Mouse (Mus musculus): ENCODE results near the gene Cog1. TPM values are rescaled to one million over a fixed set of nuclear protein-coding genes. Genes with fewer than 3 reads are reported as not detected.

Gene Cog1
- polyA plus RNA-seq, 1 experiment = 53.0 TPM

DNA sequence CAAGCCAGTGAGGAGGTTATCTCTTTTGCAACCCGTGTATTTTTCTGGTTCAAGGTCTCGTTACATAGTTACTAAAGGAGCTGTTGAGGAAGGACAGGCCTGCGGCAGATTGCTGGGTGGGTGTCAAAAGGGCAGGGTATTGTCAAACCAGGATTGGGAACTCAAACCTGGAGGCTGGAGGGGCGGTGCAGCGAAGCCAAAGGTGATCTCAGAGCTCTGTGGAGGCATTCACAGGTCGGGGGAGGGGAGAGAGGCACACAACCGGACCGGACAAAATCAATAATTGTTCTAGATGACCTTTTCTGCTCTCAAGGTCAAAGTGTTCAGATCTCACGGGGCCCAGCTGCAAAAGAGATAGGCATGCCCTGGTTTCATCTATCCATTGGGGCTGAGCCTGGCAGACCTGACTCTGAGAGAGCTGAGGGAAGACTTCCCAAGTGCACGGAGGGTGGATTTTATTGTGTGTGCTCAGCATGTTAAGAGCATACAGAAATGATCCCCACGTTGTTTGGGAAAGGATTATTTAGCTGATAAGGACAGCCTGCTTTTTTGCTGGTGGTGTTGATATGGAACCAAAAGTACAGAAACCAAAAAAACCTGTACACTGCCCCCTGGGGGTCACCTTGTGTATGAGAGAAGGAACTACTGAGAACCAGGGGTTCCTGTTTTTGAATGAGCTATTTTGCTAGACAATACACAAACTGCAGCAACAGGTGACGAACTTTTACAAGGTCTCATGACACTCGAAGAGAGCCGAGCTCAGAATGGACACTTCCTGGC lies 31.6 kb upstream of the Cog1 start:
- TF ChIP-seq CTCF (IDR thresholded peaks at IDR 0.05; ENCODE audit: borderline replicate concordance, extremely low read depth, insufficient read depth, insufficient read length) (peak; percentile 59; the same call in 1 of the 2 replicates), POLR2A (IDR thresholded peaks at IDR 0.05; ENCODE audit: borderline replicate concordance, extremely low read depth, insufficient read depth, insufficient read length, poor library complexity, severe bottlenecking) (no peak)

DNA sequence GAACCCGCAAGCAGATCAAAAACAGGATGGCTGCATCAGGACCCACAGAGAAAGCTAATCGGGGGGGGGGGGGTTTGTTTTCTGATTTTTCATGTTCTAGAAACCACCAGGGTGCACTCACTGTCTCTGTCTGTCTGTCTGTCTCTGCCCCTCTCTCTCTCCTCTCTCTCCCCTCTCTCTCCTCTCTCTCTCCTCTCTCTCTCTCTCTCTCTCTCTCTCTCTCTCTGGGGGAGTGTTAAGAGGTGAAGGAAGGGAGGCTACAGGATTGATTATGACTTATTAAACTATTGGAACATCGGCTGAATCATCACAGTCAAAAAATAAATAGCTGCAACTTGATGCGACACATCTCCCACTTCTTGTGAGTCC lies 30.7 kb upstream of the Cog1 start:
- DNase-seq (ENCODE audit: low read depth) = no peak
- TF ChIP-seq POLR2A (IDR thresholded peaks at IDR 0.05; ENCODE audit: borderline replicate concordance, extremely low read depth, insufficient read depth, insufficient read length, poor library complexity, severe bottlenecking) (no peak), CTCF (IDR thresholded peaks at IDR 0.05; ENCODE audit: borderline replicate concordance, extremely low read depth, insufficient read depth, insufficient read length) (no peak)

More for the DNA sequence above, 31.6 kb upstream of the Cog1 start:
- peak; percentile 76 for DNase-seq (ENCODE audit: low read depth)

DNA sequence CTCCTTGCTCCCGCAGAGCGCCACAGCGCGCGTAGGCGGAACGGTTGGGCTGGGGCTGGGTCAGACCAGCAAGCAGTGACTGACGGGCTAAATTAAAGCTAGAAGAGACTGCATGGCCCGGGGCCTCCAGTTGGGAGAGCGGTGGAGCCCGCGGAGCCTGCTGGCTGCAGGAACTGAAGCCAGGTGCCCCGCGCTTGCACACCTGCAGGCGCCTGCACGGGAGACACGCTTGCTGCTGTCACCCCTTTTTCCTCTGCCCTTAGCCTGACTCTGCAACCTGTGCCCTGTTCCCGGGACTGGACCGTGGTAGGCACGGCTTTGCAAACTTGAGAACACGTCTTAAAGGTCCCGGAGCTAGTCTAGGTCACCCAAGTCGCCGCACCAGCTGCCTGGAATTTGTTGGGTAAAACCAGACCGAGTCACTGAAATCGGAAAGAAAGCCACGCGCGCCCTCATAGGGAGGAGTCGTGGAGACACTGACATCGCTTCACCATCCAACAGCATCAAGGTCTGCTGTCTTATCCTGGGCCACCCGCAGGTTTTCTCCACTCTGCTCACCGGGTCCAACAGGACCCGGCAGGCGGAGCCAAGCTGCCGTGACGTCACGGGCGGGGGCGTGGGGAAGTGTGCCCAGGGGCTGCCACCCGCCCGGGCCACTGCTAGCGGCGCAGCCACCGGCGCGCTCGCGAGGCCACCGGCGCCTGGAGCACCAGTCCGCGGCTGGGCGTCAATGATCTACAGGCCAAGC lies 30.1 kb upstream of the Cog1 start, which contains the start of gene Sstr2:
Gene Sstr2 (plus strand): TSS at position 671 of the 748 bp plus-strand sequence.
- TF ChIP-seq POLR2A (IDR thresholded peaks at IDR 0.05; ENCODE audit: borderline replicate concordance, extremely low read depth, insufficient read depth, insufficient read length, poor library complexity, severe bottlenecking) = peak; percentile 43; the same call in 1 of the 2 replicates
- no peak for TF ChIP-seq CTCF (IDR thresholded peaks at IDR 0.05; ENCODE audit: borderline replicate concordance, extremely low read depth, insufficient read depth, insufficient read length)
- DNase-seq (ENCODE audit: low read depth) = peak; percentile 89

DNA sequence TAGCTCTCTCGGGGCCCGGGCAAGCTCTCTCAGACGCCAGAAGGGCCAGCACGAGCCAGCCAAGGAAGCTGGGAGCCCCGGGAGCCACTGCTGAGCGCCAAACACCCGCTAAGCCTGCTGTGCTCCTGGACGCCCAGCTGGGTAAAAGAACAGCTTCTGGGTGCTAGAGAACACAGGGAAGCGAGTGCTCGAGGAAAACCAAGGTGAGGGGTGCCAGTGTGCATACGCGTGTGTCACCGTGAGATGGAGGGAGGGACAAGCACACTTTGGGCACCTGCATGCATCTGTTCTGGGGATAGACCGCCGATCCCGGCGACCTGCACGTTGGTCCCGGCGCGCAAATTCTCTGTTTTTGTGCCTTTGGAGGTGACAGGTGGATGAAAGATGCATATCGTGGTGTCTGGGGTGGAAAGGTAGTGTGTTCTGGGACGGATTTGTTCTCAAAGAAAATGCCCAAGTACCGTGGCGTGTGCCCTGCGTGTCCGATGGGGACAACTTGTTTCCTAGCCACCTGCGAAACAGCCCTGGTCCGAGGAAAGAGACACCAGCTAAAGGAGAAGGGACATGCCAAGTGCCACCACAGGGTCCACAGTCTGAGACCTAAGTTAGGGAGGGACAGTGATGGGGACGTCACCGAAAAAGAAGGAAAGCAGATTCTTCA lies 29.4 kb upstream of the Cog1 start:
- no peak for DNase-seq (ENCODE audit: low read depth)

DNA sequence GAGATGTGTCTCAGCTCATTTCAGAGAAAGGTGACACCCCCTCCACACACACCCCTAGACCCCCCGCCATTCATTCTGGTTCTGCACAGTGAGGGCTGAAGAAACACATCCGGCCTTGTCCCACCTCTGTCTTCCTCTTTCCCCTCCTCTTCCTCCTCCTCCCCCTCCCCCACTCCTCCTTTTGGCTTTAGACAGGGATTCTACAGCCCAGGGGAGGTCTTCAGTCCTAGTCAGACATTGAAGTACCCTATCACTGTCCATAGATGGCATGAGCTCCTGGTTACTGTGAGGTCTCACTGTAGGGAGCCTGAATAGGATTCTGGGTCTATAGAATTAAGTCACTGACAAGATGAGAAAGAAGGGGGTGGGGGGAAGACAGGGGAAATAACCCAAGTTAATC lies 28.0 kb upstream of the Cog1 start:
- TF ChIP-seq CTCF (IDR thresholded peaks at IDR 0.05; ENCODE audit: borderline replicate concordance, extremely low read depth, insufficient read depth, insufficient read length) (no peak), POLR2A (IDR thresholded peaks at IDR 0.05; ENCODE audit: borderline replicate concordance, extremely low read depth, insufficient read depth, insufficient read length, poor library complexity, severe bottlenecking) (no peak)

More for the DNA sequence above, 29.4 kb upstream of the Cog1 start:
- TF ChIP-seq CTCF (IDR thresholded peaks at IDR 0.05; ENCODE audit: borderline replicate concordance, extremely low read depth, insufficient read depth, insufficient read length) = no peak
- no peak for TF ChIP-seq POLR2A (IDR thresholded peaks at IDR 0.05; ENCODE audit: borderline replicate concordance, extremely low read depth, insufficient read depth, insufficient read length, poor library complexity, severe bottlenecking)

DNA sequence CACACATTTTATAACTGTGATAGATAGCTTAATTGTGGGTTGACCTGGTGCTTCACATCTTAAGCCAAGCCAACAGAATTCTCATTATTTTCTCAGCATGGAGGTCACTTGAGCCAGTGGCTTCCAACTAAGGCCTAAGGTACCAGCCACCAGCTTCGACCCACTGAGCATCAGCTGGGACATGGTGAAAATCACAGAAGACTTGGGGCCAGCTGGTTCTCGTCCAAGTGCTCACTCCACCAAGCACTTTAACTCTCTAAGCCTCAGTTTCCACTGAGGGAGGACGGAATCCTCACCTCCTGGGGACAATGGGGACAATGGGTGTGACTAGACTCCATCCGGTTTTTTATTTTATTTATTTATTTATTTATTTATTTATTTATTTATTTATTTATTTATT lies 26.9 kb upstream of the Cog1 start:
- DNase-seq (ENCODE audit: low read depth) = no peak
- TF ChIP-seq POLR2A (IDR thresholded peaks at IDR 0.05; ENCODE audit: borderline replicate concordance, extremely low read depth, insufficient read depth, insufficient read length, poor library complexity, severe bottlenecking) = no peak
- no peak for TF ChIP-seq CTCF (IDR thresholded peaks at IDR 0.05; ENCODE audit: borderline replicate concordance, extremely low read depth, insufficient read depth, insufficient read length)

More for the DNA sequence above, 28.0 kb upstream of the Cog1 start:
- DNase-seq (ENCODE audit: low read depth) = no peak

DNA sequence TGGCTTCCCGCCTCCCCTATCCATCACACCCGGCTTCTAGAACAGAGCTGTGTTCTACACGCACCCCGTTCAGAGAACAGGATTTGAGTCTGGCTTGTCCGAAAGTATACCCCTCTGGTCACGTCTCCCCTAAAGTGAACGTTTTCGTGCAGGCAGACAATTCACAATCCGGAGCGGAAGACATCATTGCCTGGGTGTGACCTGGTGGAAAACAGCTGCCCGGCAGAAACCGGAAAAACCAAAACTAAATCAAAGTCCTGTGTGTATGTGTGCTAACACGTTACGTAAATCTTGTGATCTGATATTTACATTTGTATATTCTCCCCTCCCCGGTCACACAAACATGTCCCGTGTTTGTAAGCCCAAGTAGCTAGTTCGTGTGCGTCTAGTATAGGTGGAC lies 23.5 kb upstream of the Cog1 start:
- DNase-seq (ENCODE audit: low read depth) = no peak
- TF ChIP-seq POLR2A (IDR thresholded peaks at IDR 0.05; ENCODE audit: borderline replicate concordance, extremely low read depth, insufficient read depth, insufficient read length, poor library complexity, severe bottlenecking) (no peak), CTCF (IDR thresholded peaks at IDR 0.05; ENCODE audit: borderline replicate concordance, extremely low read depth, insufficient read depth, insufficient read length) (no peak)

DNA sequence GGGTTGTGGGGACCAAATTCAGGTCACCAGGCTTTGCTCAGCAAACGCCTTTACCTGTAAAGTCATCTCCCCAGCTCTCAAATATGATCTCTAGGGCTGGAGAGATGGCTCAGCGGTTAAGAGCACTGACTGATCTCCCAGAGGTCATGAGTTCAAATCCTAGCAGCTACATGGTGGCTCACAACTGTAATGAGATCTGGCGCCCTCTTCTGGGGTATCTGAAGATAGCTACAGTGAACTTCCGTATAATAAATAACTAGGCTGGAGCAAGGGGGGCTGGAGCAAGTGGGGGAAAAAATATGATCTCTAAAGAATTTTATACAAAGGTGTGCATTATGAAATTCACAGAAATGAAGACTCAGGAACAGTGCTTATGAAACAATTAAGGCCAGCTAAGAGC lies 21.2 kb upstream of the Cog1 start:
- peak; percentile 47; the same call in 1 of the 2 replicates for TF ChIP-seq CTCF (IDR thresholded peaks at IDR 0.05; ENCODE audit: borderline replicate concordance, extremely low read depth, insufficient read depth, insufficient read length)
- TF ChIP-seq POLR2A (IDR thresholded peaks at IDR 0.05; ENCODE audit: borderline replicate concordance, extremely low read depth, insufficient read depth, insufficient read length, poor library complexity, severe bottlenecking) = no peak
- no peak for DNase-seq (ENCODE audit: low read depth)

DNA sequence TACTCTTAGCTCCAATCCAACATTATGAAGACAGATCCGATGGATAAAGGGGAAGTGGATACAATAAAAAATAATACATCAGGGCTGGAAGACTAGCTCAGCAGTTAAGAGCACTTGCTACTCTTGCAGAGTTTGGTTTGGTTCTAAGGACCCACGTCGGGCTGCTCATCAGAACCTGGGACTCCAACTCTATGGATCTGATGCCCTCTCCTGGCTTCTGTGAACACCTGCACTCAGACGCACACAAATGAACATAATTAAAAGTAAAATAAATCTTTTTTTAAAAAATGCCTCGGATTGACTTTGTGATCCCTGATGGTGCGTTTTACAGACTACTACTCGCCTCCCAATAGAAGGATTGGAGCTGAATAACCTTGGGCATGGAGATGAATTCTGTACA lies 18.3 kb upstream of the Cog1 start:
- TF ChIP-seq POLR2A (IDR thresholded peaks at IDR 0.05; ENCODE audit: borderline replicate concordance, extremely low read depth, insufficient read depth, insufficient read length, poor library complexity, severe bottlenecking) (no peak), CTCF (IDR thresholded peaks at IDR 0.05; ENCODE audit: borderline replicate concordance, extremely low read depth, insufficient read depth, insufficient read length) (peak; percentile 57; the same call in 1 of the 2 replicates)
- peak; percentile 67 for DNase-seq (ENCODE audit: low read depth)

DNA sequence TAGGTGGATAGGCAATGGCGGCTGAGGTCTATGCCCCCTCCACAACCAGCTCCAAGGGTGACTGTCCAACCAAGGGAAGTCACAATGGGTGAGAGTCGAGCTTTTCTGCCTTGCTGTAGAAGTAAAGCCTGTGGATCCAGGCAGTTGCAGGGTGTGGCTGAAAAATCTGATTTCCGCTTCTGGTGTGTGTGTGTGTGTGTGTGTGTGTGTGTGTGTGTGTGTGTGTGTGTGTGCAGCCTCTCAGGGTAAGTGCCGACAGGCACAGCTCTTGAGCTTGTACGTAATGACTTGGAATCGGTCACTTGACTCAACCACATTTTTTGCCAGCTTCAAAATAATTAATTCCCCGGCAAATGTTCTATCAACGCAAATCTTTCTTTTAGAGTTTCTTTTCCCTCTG lies 17.7 kb upstream of the Cog1 start:
- DNase-seq (ENCODE audit: low read depth) = no peak
- TF ChIP-seq CTCF (IDR thresholded peaks at IDR 0.05; ENCODE audit: borderline replicate concordance, extremely low read depth, insufficient read depth, insufficient read length) (no peak), POLR2A (IDR thresholded peaks at IDR 0.05; ENCODE audit: borderline replicate concordance, extremely low read depth, insufficient read depth, insufficient read length, poor library complexity, severe bottlenecking) (no peak)

DNA sequence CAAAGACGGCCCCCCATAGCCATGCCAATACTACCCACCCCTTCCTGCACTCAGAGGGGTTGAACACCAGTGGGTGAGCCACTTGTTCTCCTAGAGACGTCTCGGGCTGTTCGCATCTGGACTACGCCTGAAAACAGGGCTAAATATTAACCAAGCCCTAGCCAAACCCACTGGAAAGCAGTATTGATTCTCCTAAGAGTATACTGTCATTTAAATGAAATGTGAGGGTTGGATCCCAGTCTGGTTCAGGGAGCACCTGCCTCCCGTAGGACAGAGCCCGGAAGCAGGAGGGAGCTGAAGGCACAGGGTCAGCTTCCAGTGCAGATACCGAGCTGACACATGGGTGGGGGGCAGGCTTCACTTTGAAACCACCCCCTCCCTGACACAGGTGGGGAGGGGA lies 17.1 kb upstream of the Cog1 start:
- DNase-seq (ENCODE audit: low read depth) = no peak
- TF ChIP-seq CTCF (IDR thresholded peaks at IDR 0.05; ENCODE audit: borderline replicate concordance, extremely low read depth, insufficient read depth, insufficient read length) (no peak), POLR2A (IDR thresholded peaks at IDR 0.05; ENCODE audit: borderline replicate concordance, extremely low read depth, insufficient read depth, insufficient read length, poor library complexity, severe bottlenecking) (no peak)

All from brain, embryonic 14.5 days (tissue).